Mouse (Mus musculus): ENCODE measurements around the gene Pld2. TPM values are rescaled to one million over a fixed set of nuclear protein-coding genes. Genes with fewer than 3 reads are reported as not detected.
"Not testable (repeated sequence)": the region's sequence is repeated elsewhere in the genome, so short reads cannot be mapped to it uniquely, and the experiment has no call there.

Gene Pld2
- total RNA-seq, 2 experiments from 2014 or later = 13.3 to 15.8 TPM

GRCm38 (mm10) chr11:70525184-70525678 lies 14.6 kb upstream of the Pld2 start, which contains the start of gene Psmb6:
TSS of gene Psmb6 (plus strand) at chr11:70525367.
- peak; percentile 92 for DNase-seq (ENCODE audit: low spot score in 2 of 2)

- no peak for DNase-seq (ENCODE audit: low spot score in 2 of 2)
Measured at GRCm38 (mm10) chr11:70525726-70526125, 14.1 kb upstream of the Pld2 start.

- DNase-seq (ENCODE audit: low spot score in 2 of 2) = no peak
Measured at GRCm38 (mm10) chr11:70526211-70526610, 13.7 kb upstream of the Pld2 start.

DNA sequence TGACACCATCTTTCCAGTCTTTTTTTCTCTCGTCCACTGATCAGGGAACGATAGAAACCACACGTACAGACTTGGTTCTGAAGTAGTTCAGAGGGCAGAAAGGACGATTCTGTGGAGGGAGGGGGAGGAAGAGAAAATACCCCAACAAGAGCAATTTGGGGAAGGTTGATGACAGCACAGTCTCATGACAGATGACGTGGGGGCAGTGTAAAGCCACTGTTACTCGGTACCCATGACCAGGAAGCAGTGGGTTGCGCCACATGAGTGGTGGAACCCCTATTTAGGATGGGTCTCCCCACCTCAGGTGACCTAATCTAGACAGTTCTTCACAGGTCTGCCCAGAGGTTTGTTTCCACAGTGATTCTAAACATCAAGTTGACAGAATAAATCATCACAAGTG lies 11.3 kb upstream of the Pld2 start:
- DNase-seq (ENCODE audit: low spot score in 2 of 2) = no peak

- DNase-seq (ENCODE audit: low spot score in 2 of 2) = not testable (repeated sequence)
Measured at GRCm38 (mm10) chr11:70531065-70531464, 8.8 kb upstream of the Pld2 start.

- DNase-seq (ENCODE audit: low spot score in 2 of 2) = no peak
Measured at GRCm38 (mm10) chr11:70532839-70533238, 7.0 kb upstream of the Pld2 start, which contains the start of gene Gm40193. TSS of gene Gm40193 (minus strand) at chr11:70532939.

DNA sequence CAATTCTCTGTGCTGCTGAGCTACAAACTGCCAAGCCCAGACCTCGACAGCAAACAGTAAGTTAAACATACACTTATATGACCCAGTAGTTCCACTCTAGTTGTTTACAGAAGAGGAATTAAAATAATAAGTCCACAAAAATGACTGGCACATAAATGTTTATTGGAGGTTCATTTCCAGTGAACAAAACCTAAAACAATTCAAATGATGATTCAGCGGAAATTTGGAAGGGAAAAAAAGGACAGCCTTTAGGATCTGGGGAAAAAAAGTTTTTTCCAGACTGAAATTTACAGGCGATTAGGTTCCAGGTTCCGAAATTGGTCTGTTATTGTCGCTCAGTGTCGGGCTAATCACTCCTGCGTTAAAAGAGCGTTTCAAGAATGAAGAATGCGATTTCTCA lies 441 bp upstream of the Pld2 start:
- DNase-seq (ENCODE audit: low spot score in 2 of 2) = no peak

DNA sequence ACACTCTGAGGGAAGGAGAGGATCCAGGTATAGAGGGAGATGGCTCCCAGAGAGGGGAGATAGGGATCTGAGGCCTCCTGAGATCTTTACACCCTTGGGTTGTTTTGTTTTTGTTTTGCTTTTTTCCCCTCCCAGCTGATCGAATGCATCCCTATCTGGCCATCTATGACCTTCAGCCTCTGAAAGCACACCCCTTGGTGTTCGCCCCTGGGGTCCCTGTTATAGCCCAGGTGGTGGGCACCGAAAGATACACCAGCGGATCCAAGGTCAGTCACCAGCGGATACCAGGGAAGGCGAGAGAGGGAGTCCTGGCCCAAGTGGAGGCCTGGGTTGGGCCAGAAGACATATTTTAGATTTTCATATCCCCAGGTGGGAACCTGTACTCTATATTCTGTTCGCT lies 1.1 kb downstream of the Pld2 start:
- DNase-seq (ENCODE audit: low spot score in 2 of 2) = no peak

- no peak for DNase-seq (ENCODE audit: low spot score in 2 of 2)
Measured at GRCm38 (mm10) chr11:70541415-70541814, 1.6 kb downstream of the Pld2 start.

- DNase-seq (ENCODE audit: low spot score in 2 of 2) = no peak
Measured at GRCm38 (mm10) chr11:70544496-70544895, 4.6 kb downstream of the Pld2 start.

GRCm38 (mm10) chr11:70551526-70551925 lies 11.7 kb downstream of the Pld2 start:
- no peak for DNase-seq (ENCODE audit: low spot score in 2 of 2)

DNA sequence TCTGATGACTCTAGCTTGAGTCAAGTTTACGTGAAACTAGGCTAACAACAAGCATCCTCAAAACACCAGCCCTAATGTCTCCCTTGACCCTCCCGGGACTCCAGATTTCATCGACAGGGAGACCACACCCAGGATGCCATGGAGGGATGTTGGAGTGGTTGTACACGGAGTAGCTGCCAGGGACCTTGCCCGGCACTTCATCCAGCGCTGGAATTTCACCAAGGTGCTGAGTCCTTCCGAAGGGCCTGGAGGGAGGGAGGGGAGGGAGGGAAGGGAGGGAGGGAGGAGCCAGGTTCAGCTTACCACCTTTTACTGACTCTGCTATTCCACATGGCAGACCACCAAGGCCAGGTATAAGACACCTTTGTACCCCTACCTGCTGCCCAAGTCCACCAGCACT lies 14.1 kb downstream of the Pld2 start:
- DNase-seq (ENCODE audit: low spot score in 2 of 2) = no peak

DNA sequence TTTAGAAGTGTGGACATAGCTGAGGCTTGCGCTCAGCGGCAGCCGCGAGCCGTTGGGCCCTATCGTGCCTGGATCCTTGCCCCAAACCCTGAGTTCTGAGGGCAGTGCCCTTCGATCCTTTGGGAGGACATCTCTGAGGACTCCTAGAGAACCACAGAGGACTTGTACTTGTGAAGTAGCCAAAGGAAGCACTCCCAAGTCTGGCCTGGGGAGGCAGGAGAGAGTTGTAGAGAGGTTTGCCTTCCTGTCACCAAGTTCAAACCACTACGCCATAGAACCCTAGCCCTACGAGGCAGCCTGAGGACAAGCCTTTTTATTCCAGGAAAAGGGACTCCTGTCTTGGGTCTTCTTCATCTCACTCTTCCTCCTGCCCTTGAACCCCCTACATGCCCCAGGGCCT lies 17.7 kb downstream of the Pld2 start:
- no peak for DNase-seq (ENCODE audit: low spot score in 2 of 2)

GRCm38 (mm10) chr11:70561937-70562286 lies 22.0 kb downstream of the Pld2 start:
- DNase-seq (ENCODE audit: low spot score in 2 of 2) = no peak

GRCm38 (mm10) chr11:70562287-70562994 lies 22.6 kb downstream of the Pld2 start, which contains the start of gene Mink1:
TSS of gene Mink1 (plus strand) at chr11:70562881.
- DNase-seq (ENCODE audit: low spot score in 2 of 2) = peak; percentile 82 to 90

DNA sequence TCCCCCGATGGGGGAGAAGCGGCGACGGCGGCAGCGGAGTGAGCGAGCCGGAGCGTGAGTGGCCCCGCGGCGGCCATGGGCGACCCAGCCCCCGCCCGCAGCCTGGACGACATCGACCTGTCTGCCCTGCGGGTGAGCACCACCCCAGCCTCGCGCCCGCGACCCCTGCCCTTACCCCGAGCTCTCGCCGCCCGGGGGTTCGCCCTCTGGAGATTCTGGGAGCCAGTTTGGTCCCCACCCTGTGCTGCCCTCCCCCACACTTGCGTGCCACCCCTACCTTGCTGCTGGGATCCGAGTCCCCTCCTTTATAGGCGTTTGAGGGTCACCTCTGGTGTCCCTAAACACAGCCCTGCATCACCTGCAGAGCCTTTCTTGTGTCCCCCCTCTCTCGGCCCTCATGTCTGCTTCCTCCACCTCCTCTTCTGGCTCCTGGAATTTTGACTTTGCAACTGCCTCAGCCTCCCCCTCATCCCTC lies 23.2 kb downstream of the Pld2 start:
- no peak for DNase-seq (ENCODE audit: low spot score in 2 of 2)

GRCm38 (mm10) chr11:70563470-70564275 lies 23.8 kb downstream of the Pld2 start:
- peak in 1 of 2 experiments; percentile 42 for DNase-seq (ENCODE audit: low spot score in 2 of 2)

- DNase-seq (ENCODE audit: low spot score in 2 of 2) = no peak
Measured at GRCm38 (mm10) chr11:70564276-70564873, 24.5 kb downstream of the Pld2 start.

DNA sequence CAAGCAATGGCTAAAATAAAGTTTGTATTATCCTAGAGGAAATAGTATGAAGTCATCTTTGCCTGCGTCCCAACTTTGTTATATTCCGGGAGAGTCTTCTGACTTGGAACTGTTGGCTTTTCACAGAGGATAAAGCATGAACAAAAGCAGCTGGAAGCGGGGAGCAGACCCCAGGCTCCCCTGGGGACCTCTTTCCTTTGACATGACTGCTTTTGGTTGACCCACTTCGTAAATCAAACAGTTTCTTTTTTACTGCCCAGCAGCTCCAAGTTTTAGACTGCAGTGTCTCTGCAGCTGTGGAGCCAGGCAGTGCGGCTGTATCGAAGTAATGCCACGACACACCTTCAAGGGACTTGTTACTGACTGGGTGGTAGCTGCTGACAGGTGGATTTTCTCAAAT lies 26.7 kb downstream of the Pld2 start:
- no peak for DNase-seq (ENCODE audit: low spot score in 2 of 2)

DNA sequence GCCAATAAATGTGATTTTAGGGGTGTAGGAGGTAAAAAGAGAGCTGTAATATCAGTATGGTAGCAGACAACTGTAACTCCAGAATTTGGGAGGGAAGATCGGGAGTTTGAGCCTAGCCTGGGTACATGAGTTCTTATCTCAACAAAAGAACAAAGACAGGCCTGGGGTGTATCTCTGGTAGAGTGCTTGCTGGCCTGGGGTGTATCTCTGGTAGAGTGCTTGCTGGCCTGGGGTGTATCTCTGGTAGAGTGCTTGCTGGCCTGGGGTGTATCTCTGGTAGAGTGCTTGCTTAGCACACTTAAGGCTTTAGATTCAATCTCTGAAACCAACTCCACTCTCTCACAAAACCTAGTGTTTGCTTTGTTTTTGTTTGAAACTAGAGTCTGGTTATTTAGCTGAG lies 30.8 kb downstream of the Pld2 start:
- not testable (repeated sequence) for DNase-seq (ENCODE audit: low spot score in 2 of 2)

- no peak for DNase-seq (ENCODE audit: low spot score in 2 of 2)
Measured at GRCm38 (mm10) chr11:70571641-70572040, 31.8 kb downstream of the Pld2 start.

All from left cerebral cortex, adult 18-20 months (tissue).